Mouse (Mus musculus): ENCODE measurements around the gene Bnc2. TPM values are rescaled to one million over a fixed set of nuclear protein-coding genes. Genes with fewer than 3 reads are reported as not detected.

Bnc2 gene
- polyA plus RNA-seq, 1 experiment from 2014 or later: 17.2 TPM

DNA sequence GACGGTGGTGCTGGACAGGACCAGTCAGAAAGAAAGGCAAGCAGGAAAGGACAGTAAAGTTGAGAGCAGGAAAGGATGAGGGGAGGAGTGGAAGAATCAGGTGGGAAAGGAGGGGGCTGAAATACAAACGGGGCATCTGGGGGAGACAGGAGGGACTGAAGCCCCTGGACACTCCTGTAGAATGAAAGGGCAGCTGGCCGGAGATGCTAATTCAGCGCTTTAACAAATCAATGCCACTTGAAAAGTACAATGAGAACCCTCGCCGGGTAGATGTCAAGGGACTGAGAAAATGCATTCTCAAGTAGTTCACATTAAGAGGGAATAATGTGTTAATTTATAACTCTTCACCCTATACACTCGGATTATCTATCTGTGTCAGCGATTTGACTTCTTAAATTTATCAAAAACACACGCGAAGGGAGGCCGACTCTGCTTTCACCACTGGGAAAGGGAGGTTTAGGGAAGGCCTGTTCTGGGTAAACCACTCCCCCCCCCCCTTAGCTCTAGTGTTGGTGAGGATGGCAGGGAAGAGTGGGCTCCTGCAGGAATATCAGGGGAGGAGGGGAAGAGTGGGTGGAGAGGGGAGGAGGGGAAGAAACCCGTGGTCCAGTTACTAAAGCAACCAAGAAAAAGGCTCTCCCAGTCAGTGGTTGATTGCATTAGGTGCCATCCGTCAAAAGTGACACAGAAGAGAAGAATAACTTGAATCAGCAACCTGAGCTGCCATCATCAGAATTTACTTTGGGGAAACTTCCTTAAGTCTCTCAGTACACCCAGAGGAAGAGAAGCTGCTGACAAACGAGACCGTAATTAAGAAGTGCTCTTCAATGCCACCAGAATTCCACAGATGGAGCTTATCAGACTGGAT, 147.8 kb downstream of the Bnc2 start:
- H3K9me3 ChIP-seq (replicated peaks; ENCODE audit: control insufficient read depth, low read length): no peaks in the 10 kb centered on the region
- H3K27ac ChIP-seq (ENCODE audit: low read length): no peak overlapping the region
- H3K4me1 ChIP-seq (ENCODE audit: control insufficient read depth, insufficient read depth, low read length): peaks cover 19% of the 10 kb centered on the region
- no peak for ATAC-seq (ENCODE audit: insufficient read depth, low FRiP score)
- H3K9ac ChIP-seq (ENCODE audit: low read length): no peak overlapping the region
- H3K4me2 ChIP-seq (ENCODE audit: low read depth, low read length): no peak overlapping the region
- no peaks in the 10 kb centered on the region for H3K27me3 ChIP-seq (ENCODE audit: control insufficient read depth, insufficient read depth, low read length)
- no peaks in the 10 kb centered on the region for H3K36me3 ChIP-seq (ENCODE audit: control insufficient read depth, insufficient read depth, low read length)
- H3K4me3 ChIP-seq (replicated peaks; ENCODE audit: low read length): no peak overlapping the region
- 37% methylated on average over 15 of the region's 15 CpGs for WGBS

DNA sequence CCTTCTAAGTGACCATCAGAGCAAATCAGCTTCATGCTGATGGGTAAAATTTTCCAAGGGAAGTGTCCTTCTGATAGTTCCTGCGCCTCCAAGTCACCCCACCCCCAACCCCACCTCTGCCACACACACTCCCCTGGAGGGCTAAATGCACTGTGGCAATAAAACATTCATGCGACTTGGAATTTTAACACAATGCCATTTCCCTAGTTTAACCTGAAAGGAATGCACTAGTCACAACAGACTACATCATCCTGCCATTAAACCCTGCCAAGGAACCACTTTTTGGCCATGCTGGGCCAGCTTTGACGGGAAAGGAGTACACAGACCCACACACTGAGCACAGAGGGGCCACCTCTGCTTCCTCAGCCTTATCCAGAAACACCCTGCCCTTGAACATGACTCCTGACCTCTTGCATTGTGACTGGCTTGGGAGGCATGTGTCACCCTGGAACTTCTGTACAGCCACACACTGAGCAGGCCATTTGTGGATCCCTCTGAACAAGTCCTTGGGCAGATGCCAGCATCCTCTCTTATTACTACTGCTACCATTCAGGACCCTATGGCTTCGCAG, 151.3 kb downstream of the Bnc2 start:
- ATAC-seq (ENCODE audit: insufficient read depth, low FRiP score): peak; percentile 56
- WGBS: 30% methylated on average over 4 of the region's 4 CpGs
- peaks cover 19% of the 10 kb centered on the region for H3K4me1 ChIP-seq (ENCODE audit: control insufficient read depth, insufficient read depth, low read length)
- no peaks in the 10 kb centered on the region for H3K9me3 ChIP-seq (replicated peaks; ENCODE audit: control insufficient read depth, low read length)
- peak overlapping the region; percentile 77 for H3K27ac ChIP-seq (ENCODE audit: low read length)
- H3K36me3 ChIP-seq (ENCODE audit: control insufficient read depth, insufficient read depth, low read length): no peaks in the 10 kb centered on the region
- H3K27me3 ChIP-seq (ENCODE audit: control insufficient read depth, insufficient read depth, low read length): no peaks in the 10 kb centered on the region
- H3K9ac ChIP-seq (ENCODE audit: low read length): no peak overlapping the region
- no peak overlapping the region for H3K4me3 ChIP-seq (replicated peaks; ENCODE audit: low read length)
- peak overlapping the region; percentile 24 for H3K4me2 ChIP-seq (ENCODE audit: low read depth, low read length)

DNA sequence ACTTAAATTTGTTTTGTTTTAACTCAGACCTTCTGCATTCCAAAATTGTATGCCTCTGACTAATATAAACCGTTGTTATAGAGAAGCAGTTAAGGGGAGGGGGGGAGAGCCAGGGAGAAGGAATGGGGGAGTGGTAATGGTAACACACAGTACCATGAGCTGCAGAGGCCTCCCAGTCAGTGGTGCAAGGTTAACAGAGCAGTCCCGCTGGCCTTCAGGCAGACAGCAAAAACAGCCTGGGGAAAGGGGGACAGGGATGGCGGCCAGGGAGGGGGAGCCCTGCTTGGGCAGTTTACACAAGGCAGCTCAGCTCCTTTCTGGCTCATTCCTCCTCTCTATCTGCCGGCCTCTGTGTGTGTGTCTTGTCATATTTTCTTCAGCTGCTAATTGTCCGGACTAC, 151.9 kb downstream of the Bnc2 start:
- Histone ChIP-seq H3K27me3 (ENCODE audit: control insufficient read depth, insufficient read depth, low read length) (no peaks in the 10 kb centered on the region), H3K4me3 (replicated peaks; ENCODE audit: low read length) (no peak overlapping the region), H3K4me1 (ENCODE audit: control insufficient read depth, insufficient read depth, low read length) (peaks cover 19% of the 10 kb centered on the region), H3K9ac (ENCODE audit: low read length) (no peak overlapping the region), H3K4me2 (ENCODE audit: low read depth, low read length) (peak overlapping the region; percentile 24; the same call in 1 of the 2 replicates), H3K9me3 (replicated peaks; ENCODE audit: control insufficient read depth, low read length) (no peaks in the 10 kb centered on the region), H3K36me3 (ENCODE audit: control insufficient read depth, insufficient read depth, low read length) (no peaks in the 10 kb centered on the region), H3K27ac (ENCODE audit: low read length) (peak overlapping the region; percentile 77)
- 11% methylated on average over 5 of the region's 5 CpGs for WGBS
- peak; percentile 87 for ATAC-seq (ENCODE audit: insufficient read depth, low FRiP score)

DNA sequence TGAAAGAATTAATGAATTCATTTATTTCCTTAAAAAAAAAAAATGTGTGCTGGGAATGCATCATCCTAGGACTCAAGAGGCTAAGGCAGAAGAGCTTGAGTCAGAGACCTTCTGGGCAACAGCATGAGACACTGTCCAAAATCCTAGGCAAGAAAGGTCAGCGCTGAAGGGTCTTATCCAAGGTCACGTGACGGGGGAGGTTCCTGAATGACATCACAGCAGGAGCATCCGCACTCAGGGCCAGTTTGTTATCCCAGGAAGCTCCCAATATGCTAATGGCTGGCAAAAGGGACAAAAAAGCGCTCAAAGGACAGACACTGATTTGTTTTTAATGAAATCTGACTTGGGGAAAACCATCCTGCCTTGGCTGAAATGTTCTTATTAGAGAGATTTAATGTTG, 153.5 kb downstream of the Bnc2 start:
- Histone ChIP-seq H3K4me3 (replicated peaks; ENCODE audit: low read length) (no peak overlapping the region), H3K9me3 (replicated peaks; ENCODE audit: control insufficient read depth, low read length) (no peaks in the 10 kb centered on the region), H3K9ac (ENCODE audit: low read length) (no peak overlapping the region), H3K27ac (ENCODE audit: low read length) (no peak overlapping the region), H3K4me1 (ENCODE audit: control insufficient read depth, insufficient read depth, low read length) (peaks cover 19% of the 10 kb centered on the region), H3K4me2 (ENCODE audit: low read depth, low read length) (no peak overlapping the region), H3K36me3 (ENCODE audit: control insufficient read depth, insufficient read depth, low read length) (no peaks in the 10 kb centered on the region), H3K27me3 (ENCODE audit: control insufficient read depth, insufficient read depth, low read length) (no peaks in the 10 kb centered on the region)
- ATAC-seq (ENCODE audit: insufficient read depth, low FRiP score): no peak
- WGBS: 93% methylated on average over 5 of the region's 5 CpGs

DNA sequence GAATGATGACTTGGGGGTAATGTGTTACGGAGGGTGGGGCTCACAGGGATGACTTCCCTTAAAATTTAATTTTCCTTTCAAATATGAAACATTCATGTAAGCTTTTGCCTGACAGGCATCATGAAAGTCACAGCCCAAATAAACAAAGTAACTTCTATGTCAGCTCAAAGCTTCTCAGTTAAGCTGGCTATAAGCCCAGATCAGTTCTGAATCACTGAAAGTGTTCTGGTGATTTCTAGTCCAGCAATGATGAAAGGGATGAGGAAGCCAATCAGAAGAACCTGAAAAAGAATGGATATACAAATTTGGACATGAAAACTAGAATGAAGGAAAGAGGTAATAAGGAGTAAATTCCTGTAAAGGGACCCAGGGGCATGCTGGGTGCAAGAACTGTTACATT, 164.6 kb downstream of the Bnc2 start:
- Histone ChIP-seq H3K4me2 (ENCODE audit: low read depth, low read length) (no peak overlapping the region), H3K27ac (ENCODE audit: low read length) (no peak overlapping the region), H3K36me3 (ENCODE audit: control insufficient read depth, insufficient read depth, low read length) (no peaks in the 10 kb centered on the region), H3K9ac (ENCODE audit: low read length) (no peak overlapping the region), H3K4me1 (ENCODE audit: control insufficient read depth, insufficient read depth, low read length) (no peaks in the 10 kb centered on the region), H3K4me3 (replicated peaks; ENCODE audit: low read length) (no peak overlapping the region), H3K27me3 (ENCODE audit: control insufficient read depth, insufficient read depth, low read length) (no peaks in the 10 kb centered on the region), H3K9me3 (replicated peaks; ENCODE audit: control insufficient read depth, low read length) (no peaks in the 10 kb centered on the region)
- WGBS: 82% methylated on average over 1 of the region's 1 CpGs
- no peak for ATAC-seq (ENCODE audit: insufficient read depth, low FRiP score)

DNA sequence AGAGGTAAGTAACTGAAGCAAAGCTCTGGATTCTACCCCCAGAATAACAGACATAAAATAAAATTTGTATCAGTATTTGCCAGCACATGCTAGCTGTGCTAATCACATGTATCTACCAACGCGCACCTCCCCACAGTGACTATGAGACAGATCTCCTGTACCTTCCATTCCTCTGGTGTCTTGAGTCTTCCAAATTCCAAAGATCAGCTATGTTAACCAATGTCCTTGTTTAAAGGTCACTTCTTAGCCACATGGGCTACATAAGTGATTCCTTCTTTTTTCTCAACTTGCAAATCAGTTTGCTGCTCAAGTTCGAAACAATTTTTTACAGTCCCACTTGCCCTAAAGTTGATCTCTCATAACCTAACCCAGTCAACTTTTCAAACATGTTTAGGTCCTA, 167.5 kb downstream of the Bnc2 start:
- Histone ChIP-seq H3K9me3 (replicated peaks; ENCODE audit: control insufficient read depth, low read length) (no peaks in the 10 kb centered on the region), H3K27me3 (ENCODE audit: control insufficient read depth, insufficient read depth, low read length) (no peaks in the 10 kb centered on the region), H3K27ac (ENCODE audit: low read length) (no peak overlapping the region), H3K4me3 (replicated peaks; ENCODE audit: low read length) (no peak overlapping the region), H3K36me3 (ENCODE audit: control insufficient read depth, insufficient read depth, low read length) (no peaks in the 10 kb centered on the region), H3K9ac (ENCODE audit: low read length) (no peak overlapping the region), H3K4me1 (ENCODE audit: control insufficient read depth, insufficient read depth, low read length) (no peaks in the 10 kb centered on the region), H3K4me2 (ENCODE audit: low read depth, low read length) (no peak overlapping the region)
- 88% methylated on average over 3 of the region's 3 CpGs for WGBS
- no peak for ATAC-seq (ENCODE audit: insufficient read depth, low FRiP score)

DNA sequence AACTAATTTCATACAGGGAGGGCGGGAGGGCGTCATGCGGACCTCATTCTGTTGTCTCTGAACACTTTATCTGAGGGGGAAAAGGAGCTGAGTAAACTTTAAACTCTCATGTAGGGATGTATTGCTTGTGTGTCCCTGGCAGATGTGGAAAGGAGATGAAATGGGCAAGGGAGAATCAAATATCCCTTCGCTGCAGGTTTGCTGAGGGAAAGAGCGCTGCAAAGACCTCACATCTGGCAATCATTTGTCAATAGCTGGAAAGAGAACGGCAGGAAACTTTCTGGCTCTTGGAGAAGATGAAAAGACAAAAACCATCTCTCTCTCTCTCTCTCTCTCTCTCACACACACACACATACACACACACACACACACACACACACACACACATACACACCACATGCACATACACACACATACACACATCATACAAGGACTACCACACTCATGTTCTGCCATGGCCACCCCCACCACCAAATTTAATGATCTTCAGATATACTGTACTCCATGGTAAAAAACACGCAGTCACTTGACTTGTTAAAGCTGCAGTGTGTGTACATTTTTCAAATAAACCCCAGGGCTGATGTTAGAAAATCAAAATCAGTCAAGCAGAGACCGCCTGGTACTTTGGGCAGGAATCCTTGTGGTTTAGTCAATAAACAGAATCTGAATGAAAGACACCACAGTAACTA, 172.3 kb downstream of the Bnc2 start:
- no peaks in the 10 kb centered on the region for H3K4me1 ChIP-seq (ENCODE audit: control insufficient read depth, insufficient read depth, low read length)
- 44% methylated on average over 8 of the region's 8 CpGs for WGBS
- H3K36me3 ChIP-seq (ENCODE audit: control insufficient read depth, insufficient read depth, low read length): no peaks in the 10 kb centered on the region
- no peaks in the 10 kb centered on the region for H3K9me3 ChIP-seq (replicated peaks; ENCODE audit: control insufficient read depth, low read length)
- H3K9ac ChIP-seq (ENCODE audit: low read length): no peak overlapping the region
- no peak overlapping the region for H3K4me3 ChIP-seq (replicated peaks; ENCODE audit: low read length)
- H3K27me3 ChIP-seq (ENCODE audit: control insufficient read depth, insufficient read depth, low read length): no peaks in the 10 kb centered on the region
- H3K4me2 ChIP-seq (ENCODE audit: low read depth, low read length): no peak overlapping the region
- ATAC-seq (ENCODE audit: insufficient read depth, low FRiP score): no peak
- H3K27ac ChIP-seq (ENCODE audit: low read length): no peak overlapping the region

DNA sequence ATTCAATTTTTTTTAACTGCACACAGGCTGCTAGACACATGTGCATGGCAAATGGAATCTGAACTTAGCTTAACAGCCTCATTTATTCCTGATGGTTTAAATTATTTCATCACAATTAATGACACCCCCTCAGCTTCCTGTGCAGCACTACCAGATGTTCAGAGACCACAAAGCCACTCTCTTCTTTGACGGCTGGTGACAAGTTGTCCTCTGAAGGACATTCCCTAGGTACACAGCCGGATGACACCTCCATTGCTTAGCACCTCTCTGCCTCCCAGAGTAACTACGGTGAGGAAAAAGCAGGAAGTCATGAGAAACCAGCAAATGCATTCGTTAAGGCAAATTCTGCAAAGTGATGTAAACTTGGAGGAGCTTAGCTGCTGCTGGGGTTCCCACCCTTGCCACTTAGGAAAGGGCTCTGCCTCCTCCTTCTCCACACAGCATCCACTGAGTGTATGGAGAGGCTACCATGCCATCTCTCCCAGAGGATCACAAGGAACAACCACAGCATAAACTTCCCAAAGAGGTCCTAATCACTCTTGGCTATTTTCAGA, 174.2 kb downstream of the Bnc2 start:
- H3K4me2 ChIP-seq (ENCODE audit: low read depth, low read length): no peak overlapping the region
- H3K36me3 ChIP-seq (ENCODE audit: control insufficient read depth, insufficient read depth, low read length): no peaks in the 10 kb centered on the region
- 40% methylated on average over 4 of the region's 4 CpGs for WGBS
- no peaks in the 10 kb centered on the region for H3K4me1 ChIP-seq (ENCODE audit: control insufficient read depth, insufficient read depth, low read length)
- H3K9me3 ChIP-seq (replicated peaks; ENCODE audit: control insufficient read depth, low read length): no peaks in the 10 kb centered on the region
- no peak for ATAC-seq (ENCODE audit: insufficient read depth, low FRiP score)
- H3K4me3 ChIP-seq (replicated peaks; ENCODE audit: low read length): no peak overlapping the region
- H3K9ac ChIP-seq (ENCODE audit: low read length): no peak overlapping the region
- H3K27ac ChIP-seq (ENCODE audit: low read length): no peak overlapping the region
- no peaks in the 10 kb centered on the region for H3K27me3 ChIP-seq (ENCODE audit: control insufficient read depth, insufficient read depth, low read length)

DNA sequence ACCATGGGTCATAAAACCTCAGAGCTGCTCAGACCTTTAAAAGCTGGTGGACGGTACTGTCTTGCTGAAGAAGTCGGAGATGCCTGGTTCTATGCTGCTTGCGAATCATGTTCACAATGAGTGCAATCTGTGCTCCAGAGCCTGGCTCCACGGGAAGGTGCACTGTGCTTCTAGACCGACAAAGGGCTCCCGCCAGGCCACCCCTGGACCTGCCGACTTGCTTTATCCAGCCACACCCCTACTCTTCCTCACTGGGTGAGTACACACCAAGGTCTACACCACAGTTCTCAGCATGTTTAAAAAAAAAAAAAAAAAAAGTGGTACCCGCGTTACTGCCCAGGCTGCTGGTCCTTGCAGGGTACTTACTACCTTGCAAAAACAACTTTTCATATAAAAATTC, 174.8 kb downstream of the Bnc2 start:
- Histone ChIP-seq H3K36me3 (ENCODE audit: control insufficient read depth, insufficient read depth, low read length) (no peaks in the 10 kb centered on the region), H3K9me3 (replicated peaks; ENCODE audit: control insufficient read depth, low read length) (no peaks in the 10 kb centered on the region), H3K9ac (ENCODE audit: low read length) (no peak overlapping the region), H3K4me1 (ENCODE audit: control insufficient read depth, insufficient read depth, low read length) (no peaks in the 10 kb centered on the region), H3K4me3 (replicated peaks; ENCODE audit: low read length) (no peak overlapping the region), H3K27me3 (ENCODE audit: control insufficient read depth, insufficient read depth, low read length) (no peaks in the 10 kb centered on the region), H3K27ac (ENCODE audit: low read length) (no peak overlapping the region), H3K4me2 (ENCODE audit: low read depth, low read length) (no peak overlapping the region)
- no peak for ATAC-seq (ENCODE audit: insufficient read depth, low FRiP score)
- 67% methylated on average over 9 of the region's 9 CpGs for WGBS
